ENCODE assay signal across 21 mouse cellular contexts in the genomic region with DNA sequence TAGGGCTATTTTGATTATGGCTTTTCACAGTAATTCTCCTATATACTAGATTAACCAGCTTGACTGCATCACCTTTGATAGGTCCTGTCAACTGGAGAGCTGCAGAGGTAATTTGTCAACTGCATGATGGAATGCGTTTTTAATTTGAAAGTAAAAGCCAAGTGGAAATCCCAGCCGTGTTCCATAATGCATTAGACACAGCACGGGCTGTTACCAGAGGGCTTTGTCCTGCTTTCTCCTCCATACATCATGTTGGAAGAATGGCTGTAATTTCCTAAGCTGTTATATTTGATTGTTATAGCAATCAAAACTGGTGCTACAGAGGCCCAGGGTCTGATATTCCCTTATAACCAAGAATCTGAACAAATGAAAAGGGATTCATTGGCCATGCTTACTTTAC.
A peak's percentile ranks its signal among the peaks of the same experiment; 100 is the strongest.
DNase-seq lines count a peak whose midpoint lies in the region; ATAC-seq and TF ChIP-seq lines count a peak whose summit lies in the region.
"Had no signal": no experiment of that assay in that cellular context is flagged by ENCODE, and none has a peak within 500 bp of the region (broad histone marks: within the 10 kb centered on the region; RNA-seq: fewer than 3 reads in every experiment).

No protein-coding gene starts in this region.

- no peak for ATAC-seq in neural tube, embryonic 12.5 days (ENCODE audit: low FRiP score, low read depth)
- ATAC-seq in hindbrain, embryonic 15.5 days (ENCODE audit: low FRiP score, low read depth) = no peak
- no peak for ATAC-seq in midbrain, embryonic 16.5 days
- ATAC-seq: activated CD4-positive, CD25-positive, alpha-beta regulatory T cell, adult 4 months; forebrain, embryonic 14.5 days; inflammation-experienced regulatory T-cells, adult 6 months; liver, embryonic 12.5 days had no signal

- 35% methylated on average over 3 of the region's 3 CpGs for WGBS in neural tube, embryonic 12.5 days
- 17% methylated on average over 3 of the region's 3 CpGs for WGBS in hindbrain, embryonic 15.5 days
- WGBS in midbrain, embryonic 16.5 days = 26% methylated on average over 3 of the region's 3 CpGs

- H3K9me3 ChIP-seq in neural tube, embryonic 12.5 days = no peaks in the 10 kb centered on the region
- no peaks in the 10 kb centered on the region for H3K9me3 ChIP-seq in hindbrain, embryonic 15.5 days
- H3K9me3 ChIP-seq in midbrain, embryonic 16.5 days (replicated peaks; ENCODE audit: control insufficient read depth, low read length, poor library complexity, severe bottlenecking) = no peaks in the 10 kb centered on the region
- H3K9me3 ChIP-seq: liver, embryonic 12.5 days had no signal

- DNase-seq in gastrocnemius, adult 2 months = no peak
- no peak for DNase-seq in gastrocnemius, postnatal 25 days
- no peak for DNase-seq in neural tube, embryonic 10.5 days (ENCODE audit: extremely low spot score, low spot score)
- no peak for DNase-seq in thymus, postnatal 14 days
- DNase-seq in adrenal gland, adult 2 months = no peak
- DNase-seq: adrenal gland, postnatal 36 days; B cell, adult 2 months; cerebellum, adult 8-10 months; gastrocnemius, postnatal 14 days; heart, postnatal 10 days; kidney, adult 8-10 months; layer of hippocampus, postnatal 36 days; lung, embryonic 14.5 days had no signal

- H3K27me3 ChIP-seq in neural tube, embryonic 12.5 days (replicated peaks) = no peaks in the 10 kb centered on the region
- H3K27me3 ChIP-seq in hindbrain, embryonic 15.5 days = no peaks in the 10 kb centered on the region
- H3K27me3 ChIP-seq in midbrain, embryonic 16.5 days (ENCODE audit: control insufficient read depth, insufficient read depth, low read depth, low read length) = no peaks in the 10 kb centered on the region
- H3K27me3 ChIP-seq: liver, embryonic 12.5 days had no signal

- H3K4me1 ChIP-seq in neural tube, embryonic 12.5 days = peaks cover 12% of the 10 kb centered on the region; the same call in 1 of the 2 replicates
- peaks cover 34% of the 10 kb centered on the region for H3K4me1 ChIP-seq in hindbrain, embryonic 15.5 days (replicated peaks)
- H3K4me1 ChIP-seq in midbrain, embryonic 16.5 days (ENCODE audit: control insufficient read depth, insufficient read depth, low read length) = peaks cover 28% of the 10 kb centered on the region
- H3K4me1 ChIP-seq: liver, embryonic 12.5 days had no signal

- no peak overlapping the region for H3K9ac ChIP-seq in neural tube, embryonic 12.5 days
- H3K9ac ChIP-seq in hindbrain, embryonic 15.5 days = no peak overlapping the region
- H3K9ac ChIP-seq in midbrain, embryonic 16.5 days (ENCODE audit: low read depth, low read length) = no peak overlapping the region
- H3K9ac ChIP-seq: liver, embryonic 12.5 days; lung, embryonic 14.5 days had no signal

- no peak overlapping the region for H3K4me2 ChIP-seq in neural tube, embryonic 12.5 days (replicated peaks)
- no peak overlapping the region for H3K4me2 ChIP-seq in hindbrain, embryonic 15.5 days
- no peak overlapping the region for H3K4me2 ChIP-seq in midbrain, embryonic 16.5 days (ENCODE audit: low read length)
- H3K4me2 ChIP-seq: liver, embryonic 12.5 days; lung, embryonic 14.5 days had no signal

- intact Hi-C loops in gastrocnemius, adult 2 months (cut with DNase I) = loop anchor here (5.0 kb wide), 1 partner anchor 211 kb away; no protein-coding TSS in a partner anchor

- no peak for TF ChIP-seq CTCF in gastrocnemius, adult 2 months (IDR thresholded peaks at IDR 0.05)

- H3K27ac ChIP-seq in gastrocnemius, adult 2 months = peak overlapping the region; percentile 78
- 0 out of 2 replicates have a peak overlapping the region, but pooled peaks have one; percentile 3 for H3K27ac ChIP-seq in neural tube, embryonic 12.5 days
- peak overlapping the region; percentile 55; the same call in 1 of the 2 replicates for H3K27ac ChIP-seq in hindbrain, embryonic 15.5 days (replicated peaks)
- peak overlapping the region; percentile 57 for H3K27ac ChIP-seq in midbrain, embryonic 16.5 days (ENCODE audit: low read length)
- H3K27ac ChIP-seq: liver, embryonic 12.5 days; macrophage had no signal

- H3K4me3 ChIP-seq in gastrocnemius, adult 2 months = no peak overlapping the region
- H3K4me3 ChIP-seq in neural tube, embryonic 12.5 days = no peak overlapping the region
- H3K4me3 ChIP-seq in hindbrain, embryonic 15.5 days = no peak overlapping the region
- no peak overlapping the region for H3K4me3 ChIP-seq in midbrain, embryonic 16.5 days (ENCODE audit: low read depth, low read length)
- H3K4me3 ChIP-seq: liver, embryonic 12.5 days had no signal

- H3K36me3 ChIP-seq in neural tube, embryonic 12.5 days = no peaks in the 10 kb centered on the region
- H3K36me3 ChIP-seq in hindbrain, embryonic 15.5 days = no peaks in the 10 kb centered on the region
- H3K36me3 ChIP-seq in midbrain, embryonic 16.5 days (ENCODE audit: control insufficient read depth, insufficient read depth, low read length) = no peaks in the 10 kb centered on the region
- H3K36me3 ChIP-seq: liver, embryonic 12.5 days had no signal

Comparison
In these comparisons a context has a peak if more than half of its experiments do, and no peak if none do; other contexts are left out.
1. H3K27ac ChIP-seq: peak in every context shown above with its lines; median percentile 78 in gastrocnemius, adult 2 months; 57 in midbrain, embryonic 16.5 days; 55 in hindbrain, embryonic 15.5 days; 3 in neural tube, embryonic 12.5 days.